Mouse (Mus musculus) neural tube, embryonic 13.5 days (tissue): ENCODE measurements at regions not wholly inside any gene's neighbourhood (a gene's known extent, or its start where the extent isn't known, plus 50 kb on each side); places are given as distances from the start of the nearest gene placed in this dataset.

ENCODE experiments used
- ATAC-seq: fragments of 200-750 bp; cut with Nextera tagmentation; 2 replicates; pipeline ENCODE4 v1.8.0; 2017; ENCODE audit warnings: low read depth, mild to moderate bottlenecking, moderate TSS enrichment, moderate library complexity
- H3K27ac ChIP-seq: fragments of 300-500 bp; sonication (generic); replicated peaks from 2 replicates; pipeline ENCODE4 v1.5.1; 2015; ENCODE audit warnings: moderate library complexity, mild to moderate bottlenecking, inconsistent platforms
- H3K27me3 ChIP-seq: fragments of 300-500 bp; sonication (generic); 2 replicates; pipeline ENCODE4 v1.6.1; 2015; ENCODE audit warnings: mild to moderate bottlenecking, inconsistent platforms
- H3K36me3 ChIP-seq: fragments of 300-500 bp; sonication (generic); 2 replicates; pipeline ENCODE4 v1.6.1; 2015; ENCODE audit warnings: mild to moderate bottlenecking, inconsistent platforms
- H3K4me1 ChIP-seq: fragments of 300-500 bp; sonication (generic); replicated peaks from 2 replicates; pipeline ENCODE4 v1.6.1; 2015; ENCODE audit warnings: inconsistent platforms
- H3K4me2 ChIP-seq: fragments of 300-500 bp; sonication (generic); 2 replicates; pipeline ENCODE4 v1.6.1; 2015; ENCODE audit warnings: inconsistent platforms, mild to moderate bottlenecking, moderate library complexity
- H3K4me3 ChIP-seq: fragments of 300-500 bp; sonication (generic); 2 replicates; pipeline ENCODE4 v1.5.1; 2015; ENCODE audit warnings: mild to moderate bottlenecking, inconsistent platforms
- H3K9ac ChIP-seq: fragments of 300-500 bp; sonication (generic); 2 replicates; pipeline ENCODE4 v1.6.1; 2015; ENCODE audit warnings: moderate library complexity, mild to moderate bottlenecking, inconsistent platforms
- H3K9me3 ChIP-seq: fragments of 300-500 bp; sonication (generic); 2 replicates; pipeline ENCODE4 v1.6.1; 2016; ENCODE audit warnings: inconsistent platforms
- WGBS: fragments of 180-500 bp; shearing (Covaris S2); methylation state at CpG from one replicate; pipeline ENCODE4 v1.1.7; 2015; 5-methylcytosine and 5-hydroxymethylcytosine counted together

DNA sequence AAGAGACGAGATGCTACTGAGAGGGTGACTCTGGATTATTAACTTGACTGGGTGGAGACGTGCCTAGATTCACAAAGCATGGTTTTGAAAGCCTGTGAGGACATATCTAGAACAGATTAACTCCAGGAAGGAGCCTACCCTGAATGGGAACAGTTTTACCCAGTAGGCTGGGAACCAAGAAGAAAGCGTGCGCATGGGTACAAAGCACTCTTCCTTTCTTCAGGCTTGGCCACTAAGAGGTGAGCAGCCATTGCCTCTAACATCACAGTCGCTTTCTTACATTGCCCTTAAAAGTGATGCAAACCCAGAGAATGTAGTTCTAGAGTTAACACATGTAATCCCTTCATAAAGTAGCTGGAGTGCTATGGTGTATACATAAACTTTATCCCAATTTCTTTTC is 414.0 kb downstream of the Efna5 start:
- Histone ChIP-seq H3K4me2 (no peak overlapping the region), H3K4me3 (no peak overlapping the region), H3K4me1 (peaks cover 6% of the 10 kb centered on the region; the same call in 1 of the 2 replicates), H3K27ac (no peak overlapping the region), H3K9ac (no peak overlapping the region), H3K27me3 (no peaks in the 10 kb centered on the region), H3K36me3 (no peaks in the 10 kb centered on the region), H3K9me3 (no peaks in the 10 kb centered on the region)
- ATAC-seq: no peak
- 84% methylated on average over 5 of the region's 5 CpGs for WGBS

GRCm38 (mm10) chr17:62464994-62465393 is 416.1 kb downstream of the Efna5 start:
- H3K4me1 ChIP-seq: peaks cover 6% of the 10 kb centered on the region; the same call in 1 of the 2 replicates
- H3K9me3 ChIP-seq: no peaks in the 10 kb centered on the region
- H3K9ac ChIP-seq: no peak overlapping the region
- H3K36me3 ChIP-seq: no peaks in the 10 kb centered on the region
- no peaks in the 10 kb centered on the region for H3K27me3 ChIP-seq
- no peak for ATAC-seq
- H3K4me2 ChIP-seq: no peak overlapping the region
- no peak overlapping the region for H3K4me3 ChIP-seq
- no peak overlapping the region for H3K27ac ChIP-seq
- 76% methylated on average over 4 of the region's 4 CpGs for WGBS

DNA sequence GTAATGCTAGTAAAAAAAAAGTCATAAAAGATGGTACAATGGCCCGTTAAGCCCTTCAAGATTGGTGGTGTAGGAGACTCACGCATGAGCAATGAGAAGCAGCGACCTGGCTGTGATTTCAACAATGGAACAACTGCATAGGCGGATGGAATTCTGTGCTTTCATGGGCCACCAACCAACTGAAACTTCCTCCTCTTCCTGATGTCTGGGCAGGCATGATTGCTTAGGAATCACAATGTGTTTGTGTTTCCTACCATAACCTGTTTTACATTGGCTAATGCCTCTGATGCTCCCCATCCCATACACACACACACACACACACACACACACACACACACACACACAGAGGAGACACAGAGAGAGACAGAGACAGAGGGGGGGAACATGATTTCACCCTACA is 416.9 kb downstream of the Efna5 start:
- no peak for ATAC-seq
- H3K27ac ChIP-seq: no peak overlapping the region
- no peak overlapping the region for H3K9ac ChIP-seq
- H3K27me3 ChIP-seq: no peaks in the 10 kb centered on the region
- 63% methylated on average over 4 of the region's 4 CpGs for WGBS
- no peaks in the 10 kb centered on the region for H3K9me3 ChIP-seq
- no peak overlapping the region for H3K4me2 ChIP-seq
- H3K4me3 ChIP-seq: no peak overlapping the region
- H3K4me1 ChIP-seq: peaks cover 6% of the 10 kb centered on the region; the same call in 1 of the 2 replicates
- no peaks in the 10 kb centered on the region for H3K36me3 ChIP-seq

GRCm38 (mm10) chr17:62461304-62462245 is 419.5 kb downstream of the Efna5 start:
- no peak for ATAC-seq
- Histone ChIP-seq H3K36me3 (no peaks in the 10 kb centered on the region), H3K27me3 (no peaks in the 10 kb centered on the region), H3K27ac (no peak overlapping the region), H3K4me3 (no peak overlapping the region), H3K9me3 (no peaks in the 10 kb centered on the region), H3K9ac (no peak overlapping the region), H3K4me2 (no peak overlapping the region), H3K4me1 (peaks cover 6% of the 10 kb centered on the region; the same call in 1 of the 2 replicates)
- 81% methylated on average over 17 of the region's 17 CpGs for WGBS

DNA sequence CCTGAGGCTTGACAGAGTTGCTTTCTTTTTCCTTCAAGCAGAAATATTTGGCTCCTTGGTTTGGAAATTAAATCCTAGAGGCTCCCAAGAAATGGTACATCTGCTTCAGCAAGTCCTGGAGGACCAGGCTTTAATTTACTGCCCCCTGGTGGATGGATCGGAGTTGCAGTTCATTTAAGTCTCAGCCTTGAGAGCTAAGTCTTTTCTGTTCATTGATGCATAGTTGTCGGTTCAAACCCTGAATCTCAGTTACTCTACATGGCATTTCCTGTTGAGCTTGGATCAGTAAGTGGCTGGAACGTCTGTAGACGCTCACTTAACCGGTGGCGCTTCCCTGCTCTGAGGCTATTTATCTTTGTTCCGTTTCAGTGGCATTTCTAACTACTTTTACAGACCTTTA is 422.2 kb downstream of the Efna5 start:
- Histone ChIP-seq H3K27ac (no peak overlapping the region), H3K36me3 (no peaks in the 10 kb centered on the region), H3K9ac (no peak overlapping the region), H3K4me3 (no peak overlapping the region), H3K9me3 (no peaks in the 10 kb centered on the region), H3K27me3 (no peaks in the 10 kb centered on the region), H3K4me1 (no peaks in the 10 kb centered on the region), H3K4me2 (no peak overlapping the region)
- 40% methylated on average over 7 of the region's 7 CpGs for WGBS
- ATAC-seq: no peak

- Histone ChIP-seq H3K4me3 (no peak overlapping the region), H3K4me1 (no peaks in the 10 kb centered on the region), H3K27me3 (no peaks in the 10 kb centered on the region), H3K36me3 (no peaks in the 10 kb centered on the region), H3K9me3 (no peaks in the 10 kb centered on the region), H3K9ac (no peak overlapping the region), H3K4me2 (no peak overlapping the region), H3K27ac (no peak overlapping the region)
- WGBS: 90% methylated on average over 4 of the region's 4 CpGs
- no peak for ATAC-seq
Observed at GRCm38 (mm10) chr17:62438045-62438444, 443.1 kb downstream of the Efna5 start.

GRCm38 (mm10) chr17:62436044-62436443 is 445.1 kb downstream of the Efna5 start:
- no peak overlapping the region for H3K4me3 ChIP-seq
- no peak overlapping the region for H3K9ac ChIP-seq
- no peaks in the 10 kb centered on the region for H3K9me3 ChIP-seq
- H3K36me3 ChIP-seq: no peaks in the 10 kb centered on the region
- H3K27ac ChIP-seq: no peak overlapping the region
- H3K27me3 ChIP-seq: no peaks in the 10 kb centered on the region
- no peaks in the 10 kb centered on the region for H3K4me1 ChIP-seq
- WGBS: 76% methylated on average over 1 of the region's 1 CpGs
- no peak for ATAC-seq
- no peak overlapping the region for H3K4me2 ChIP-seq

DNA sequence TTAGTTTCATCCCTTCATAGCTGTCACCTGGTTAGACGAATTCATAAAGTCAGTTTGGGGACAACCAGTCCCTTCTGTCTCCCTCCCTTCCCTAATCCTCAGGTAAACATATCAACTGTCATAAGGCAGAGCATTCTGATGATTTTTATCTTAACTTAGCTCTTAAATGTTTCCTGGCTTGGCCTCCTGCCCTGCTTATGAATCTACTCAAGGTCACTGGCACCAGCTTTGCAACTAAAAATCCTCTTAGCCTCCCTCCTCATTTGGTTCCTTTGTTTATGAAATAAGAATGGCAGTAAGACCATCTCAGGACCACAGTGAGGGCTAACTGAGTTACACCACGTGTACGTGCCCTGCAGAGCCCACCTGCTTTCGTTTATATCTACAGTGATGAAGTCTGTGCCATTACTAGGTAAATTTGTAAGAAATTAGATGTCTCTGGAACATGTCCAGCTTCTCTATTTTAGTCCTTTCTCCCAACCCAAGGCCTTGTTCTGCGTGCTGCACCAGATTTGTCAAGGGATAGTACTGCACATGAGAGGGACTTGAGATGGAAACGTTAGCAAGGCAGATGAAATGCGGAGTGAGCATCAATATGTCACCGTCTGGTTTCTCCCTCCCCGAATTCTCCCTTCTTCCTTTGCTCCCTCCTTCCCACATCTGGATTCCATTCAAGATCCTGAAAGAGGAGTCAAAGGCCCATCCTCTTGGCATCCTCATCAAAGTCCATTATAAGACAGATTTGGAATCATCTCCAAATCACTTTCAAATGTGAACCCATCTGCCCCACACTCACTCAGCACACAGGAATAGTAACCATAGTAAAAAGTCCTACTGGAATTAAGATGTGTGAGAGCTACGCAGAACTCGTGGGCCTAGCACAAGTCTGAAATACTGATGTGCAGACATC is 457.4 kb downstream of the Efna5 start:
- no peaks in the 10 kb centered on the region for H3K9me3 ChIP-seq
- H3K4me2 ChIP-seq: no peak overlapping the region
- no peaks in the 10 kb centered on the region for H3K27me3 ChIP-seq
- H3K4me3 ChIP-seq: no peak overlapping the region
- no peak overlapping the region for H3K9ac ChIP-seq
- no peak overlapping the region for H3K27ac ChIP-seq
- no peaks in the 10 kb centered on the region for H3K36me3 ChIP-seq
- 84% methylated on average over 11 of the region's 11 CpGs for WGBS
- ATAC-seq: no peak
- no peaks in the 10 kb centered on the region for H3K4me1 ChIP-seq

DNA sequence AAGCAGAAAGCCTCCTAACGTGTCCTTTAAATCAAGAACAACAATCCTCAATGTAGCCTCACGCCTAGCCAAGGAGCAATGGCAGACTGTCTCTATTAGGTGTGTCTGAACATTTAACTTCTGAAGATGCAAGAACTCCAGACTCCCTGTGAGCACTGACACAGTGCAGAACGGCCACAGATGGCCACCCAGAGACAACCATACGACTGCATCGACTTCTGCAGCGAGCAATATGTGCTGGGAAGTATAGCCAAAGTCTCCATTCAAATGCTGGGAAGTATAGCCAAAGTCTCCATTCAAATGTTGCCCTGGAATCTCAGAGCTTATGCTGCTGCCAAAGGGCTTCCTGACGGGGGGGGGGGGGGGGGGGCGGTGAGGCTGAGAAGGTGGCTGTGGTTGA is 463.5 kb downstream of the Efna5 start:
- H3K4me3 ChIP-seq: no peak overlapping the region
- no peak overlapping the region for H3K27ac ChIP-seq
- H3K4me2 ChIP-seq: no peak overlapping the region
- H3K9me3 ChIP-seq: no peaks in the 10 kb centered on the region
- WGBS: 71% methylated on average over 8 of the region's 8 CpGs
- no peaks in the 10 kb centered on the region for H3K36me3 ChIP-seq
- no peaks in the 10 kb centered on the region for H3K4me1 ChIP-seq
- H3K27me3 ChIP-seq: no peaks in the 10 kb centered on the region
- no peak overlapping the region for H3K9ac ChIP-seq
- ATAC-seq: no peak

GRCm38 (mm10) chr17:62415152-62415551 is 466.0 kb downstream of the Efna5 start:
- no peaks in the 10 kb centered on the region for H3K27me3 ChIP-seq
- 93% methylated on average over 4 of the region's 4 CpGs for WGBS
- ATAC-seq: no peak

GRCm38 (mm10) chr17:62412666-62413180 is 468.4 kb downstream of the Efna5 start:
- Histone ChIP-seq H3K4me3 (no peak overlapping the region), H3K9ac (no peak overlapping the region), H3K9me3 (no peaks in the 10 kb centered on the region), H3K27me3 (no peaks in the 10 kb centered on the region), H3K27ac (no peak overlapping the region), H3K36me3 (no peaks in the 10 kb centered on the region), H3K4me2 (no peak overlapping the region), H3K4me1 (no peaks in the 10 kb centered on the region)
- no peak for ATAC-seq
- WGBS: 92% methylated on average over 12 of the region's 12 CpGs

More at GRCm38 (mm10) chr17:62415152-62415551, 466.0 kb downstream of the Efna5 start:
- no peaks in the 10 kb centered on the region for H3K9me3 ChIP-seq
- no peaks in the 10 kb centered on the region for H3K4me1 ChIP-seq
- no peak overlapping the region for H3K4me2 ChIP-seq
- H3K27ac ChIP-seq: no peak overlapping the region
- H3K36me3 ChIP-seq: no peaks in the 10 kb centered on the region
- H3K4me3 ChIP-seq: no peak overlapping the region
- no peak overlapping the region for H3K9ac ChIP-seq

- no peaks in the 10 kb centered on the region for H3K9me3 ChIP-seq
- H3K36me3 ChIP-seq: no peaks in the 10 kb centered on the region
- H3K27ac ChIP-seq: no peak overlapping the region
- no peaks in the 10 kb centered on the region for H3K4me1 ChIP-seq
- no peaks in the 10 kb centered on the region for H3K27me3 ChIP-seq
- H3K9ac ChIP-seq: no peak overlapping the region
- no peak overlapping the region for H3K4me2 ChIP-seq
- no peak overlapping the region for H3K4me3 ChIP-seq
- no peak for ATAC-seq
- WGBS: 89% methylated on average over 1 of the region's 1 CpGs
Observed at GRCm38 (mm10) chr17:62403739-62404138, 477.4 kb downstream of the Efna5 start.
